Mouse (Mus musculus): Measurements from ENCODE around the gene Ctps. TPM values are rescaled to one million over a fixed set of nuclear protein-coding genes. Genes with fewer than 3 reads are reported as not detected.

Gene Ctps
- polyA plus RNA-seq, 1 experiment from 2014 or later: 118 TPM

DNA sequence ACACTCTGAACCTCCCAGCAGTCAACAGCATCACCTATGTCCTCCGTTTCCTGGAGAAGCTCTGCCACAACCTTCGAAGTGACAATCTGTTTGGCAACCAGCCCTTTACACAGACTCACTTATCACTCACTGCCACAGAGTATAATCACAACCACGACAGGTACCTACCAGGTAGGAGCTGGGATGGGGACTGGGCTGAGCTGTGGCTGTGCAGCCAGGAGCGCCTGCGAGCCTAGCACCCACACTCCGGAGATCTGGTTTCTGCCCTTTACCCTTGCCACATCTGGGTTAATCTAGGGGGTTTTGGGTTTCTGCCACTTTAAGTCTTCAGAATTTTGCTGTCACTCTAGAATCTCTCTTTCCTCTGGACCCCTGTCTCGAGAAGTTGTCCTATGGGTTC, 53.2 kb downstream of the Ctps start:
- no peak overlapping the region for H3K27ac ChIP-seq (ENCODE audit: low read depth, low read length)
- no peak for ATAC-seq (ENCODE audit: low FRiP score)
- no peaks in the 10 kb centered on the region for H3K27me3 ChIP-seq (ENCODE audit: control insufficient read depth, insufficient read depth, low read length)
- H3K36me3 ChIP-seq (ENCODE audit: control insufficient read depth, insufficient read depth, low read length): peaks cover 7% of the 10 kb centered on the region; the same call in 1 of the 2 replicates
- H3K4me1 ChIP-seq (replicated peaks; ENCODE audit: control insufficient read depth, insufficient read depth, low read length): no peaks in the 10 kb centered on the region
- no peak for DNase-seq (ENCODE audit: low spot score)
- WGBS: 91% methylated on average over 7 of the region's 7 CpGs
- no peak overlapping the region for H3K4me3 ChIP-seq (ENCODE audit: low read depth, low read length)
- H3K4me2 ChIP-seq (replicated peaks; ENCODE audit: low read depth, low read length): no peak overlapping the region
- no peaks in the 10 kb centered on the region for H3K9me3 ChIP-seq (ENCODE audit: control insufficient read depth, low read length)
- no peak overlapping the region for H3K9ac ChIP-seq (ENCODE audit: low read depth, low read length)

DNA sequence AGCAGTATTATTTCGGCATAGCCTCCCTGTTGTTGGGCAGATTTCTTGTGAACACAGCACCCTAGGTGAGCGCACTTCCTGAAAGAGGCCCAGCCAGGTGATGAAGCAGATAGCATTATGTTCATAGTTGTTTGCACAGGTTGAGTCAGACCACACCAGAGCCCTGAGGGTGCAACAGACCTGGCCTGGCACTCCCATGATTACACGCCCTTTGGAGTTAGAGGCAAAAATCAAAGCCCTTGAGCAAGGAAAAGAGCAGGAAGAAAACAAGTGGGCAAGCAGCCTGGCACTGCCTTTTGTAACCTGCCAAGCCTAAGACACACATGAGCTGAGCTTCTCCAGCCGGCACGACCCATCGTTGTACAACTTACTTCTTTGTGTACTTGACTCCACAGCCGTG, 53.6 kb downstream of the Ctps start:
- H3K9me3 ChIP-seq (ENCODE audit: control insufficient read depth, low read length): no peaks in the 10 kb centered on the region
- H3K27me3 ChIP-seq (ENCODE audit: control insufficient read depth, insufficient read depth, low read length): no peaks in the 10 kb centered on the region
- H3K4me2 ChIP-seq (replicated peaks; ENCODE audit: low read depth, low read length): no peak overlapping the region
- no peak for DNase-seq (ENCODE audit: low spot score)
- H3K27ac ChIP-seq (ENCODE audit: low read depth, low read length): no peak overlapping the region
- H3K4me1 ChIP-seq (replicated peaks; ENCODE audit: control insufficient read depth, insufficient read depth, low read length): no peaks in the 10 kb centered on the region
- no peak for ATAC-seq (ENCODE audit: low FRiP score)
- no peak overlapping the region for H3K9ac ChIP-seq (ENCODE audit: low read depth, low read length)
- H3K36me3 ChIP-seq (ENCODE audit: control insufficient read depth, insufficient read depth, low read length): peaks cover 7% of the 10 kb centered on the region; the same call in 1 of the 2 replicates
- H3K4me3 ChIP-seq (ENCODE audit: low read depth, low read length): no peak overlapping the region
- 93% methylated on average over 7 of the region's 7 CpGs for WGBS

DNA sequence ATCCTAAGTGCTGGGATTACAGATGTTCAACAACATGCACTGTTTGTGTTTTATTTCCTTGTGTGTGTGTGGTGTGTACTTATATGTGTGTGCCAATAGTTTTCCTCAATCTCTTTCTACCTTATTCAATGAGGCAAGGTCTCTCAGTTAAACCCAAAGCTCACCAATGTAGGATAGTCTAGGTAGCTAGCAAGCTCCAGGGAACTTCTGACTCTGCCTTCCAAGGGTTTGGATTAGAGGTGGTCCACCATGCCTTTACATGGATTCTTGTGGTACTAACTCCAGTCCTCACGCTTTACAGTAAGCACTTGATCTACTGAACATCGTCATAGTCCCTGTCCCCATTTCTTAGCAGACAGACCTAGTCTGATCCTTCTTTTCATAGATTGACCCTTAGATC, 55.7 kb downstream of the Ctps start:
- no peak for DNase-seq (ENCODE audit: low spot score)
- Histone ChIP-seq H3K36me3 (ENCODE audit: control insufficient read depth, insufficient read depth, low read length) (peaks cover 8% of the 10 kb centered on the region; the same call in 1 of the 2 replicates), H3K27ac (ENCODE audit: low read depth, low read length) (no peak overlapping the region), H3K27me3 (ENCODE audit: control insufficient read depth, insufficient read depth, low read length) (no peaks in the 10 kb centered on the region), H3K9me3 (ENCODE audit: control insufficient read depth, low read length) (no peaks in the 10 kb centered on the region), H3K9ac (ENCODE audit: low read depth, low read length) (no peak overlapping the region), H3K4me2 (replicated peaks; ENCODE audit: low read depth, low read length) (no peak overlapping the region), H3K4me1 (replicated peaks; ENCODE audit: control insufficient read depth, insufficient read depth, low read length) (no peaks in the 10 kb centered on the region), H3K4me3 (ENCODE audit: low read depth, low read length) (no peak overlapping the region)
- ATAC-seq (ENCODE audit: low FRiP score): no peak
- WGBS: 93% methylated on average over 2 of the region's 2 CpGs

DNA sequence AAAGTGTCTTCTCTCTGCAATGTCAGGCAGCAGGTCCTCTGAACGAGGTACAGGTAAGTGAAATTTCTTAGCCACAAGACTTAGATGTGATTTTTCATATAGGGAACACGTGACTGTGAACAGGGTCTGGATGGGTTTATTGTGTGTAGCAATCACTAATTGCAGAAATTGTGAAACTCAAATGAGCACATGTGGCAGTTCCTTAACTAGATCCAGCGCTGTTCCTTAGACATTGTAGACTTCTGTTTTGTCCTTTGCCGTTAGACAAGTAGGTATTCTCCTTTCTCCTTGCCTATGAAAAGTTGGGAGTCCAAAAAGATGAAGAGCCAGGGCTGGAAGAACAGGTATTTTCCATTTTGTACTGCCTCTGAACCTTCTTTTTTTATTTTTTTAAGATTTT, 58.9 kb downstream of the Ctps start:
- 92% methylated on average over 4 of the region's 4 CpGs for WGBS
- no peak overlapping the region for H3K4me3 ChIP-seq (ENCODE audit: low read depth, low read length)
- H3K4me2 ChIP-seq (replicated peaks; ENCODE audit: low read depth, low read length): no peak overlapping the region
- H3K4me1 ChIP-seq (replicated peaks; ENCODE audit: control insufficient read depth, insufficient read depth, low read length): no peaks in the 10 kb centered on the region
- H3K9ac ChIP-seq (ENCODE audit: low read depth, low read length): no peak overlapping the region
- no peaks in the 10 kb centered on the region for H3K27me3 ChIP-seq (ENCODE audit: control insufficient read depth, insufficient read depth, low read length)
- DNase-seq (ENCODE audit: low spot score) (no peak), ATAC-seq (ENCODE audit: low FRiP score) (no peak)
- H3K36me3 ChIP-seq (ENCODE audit: control insufficient read depth, insufficient read depth, low read length): peaks cover 9% of the 10 kb centered on the region; the same call in 1 of the 2 replicates
- H3K27ac ChIP-seq (ENCODE audit: low read depth, low read length): no peak overlapping the region
- H3K9me3 ChIP-seq (ENCODE audit: control insufficient read depth, low read length): no peaks in the 10 kb centered on the region

DNA sequence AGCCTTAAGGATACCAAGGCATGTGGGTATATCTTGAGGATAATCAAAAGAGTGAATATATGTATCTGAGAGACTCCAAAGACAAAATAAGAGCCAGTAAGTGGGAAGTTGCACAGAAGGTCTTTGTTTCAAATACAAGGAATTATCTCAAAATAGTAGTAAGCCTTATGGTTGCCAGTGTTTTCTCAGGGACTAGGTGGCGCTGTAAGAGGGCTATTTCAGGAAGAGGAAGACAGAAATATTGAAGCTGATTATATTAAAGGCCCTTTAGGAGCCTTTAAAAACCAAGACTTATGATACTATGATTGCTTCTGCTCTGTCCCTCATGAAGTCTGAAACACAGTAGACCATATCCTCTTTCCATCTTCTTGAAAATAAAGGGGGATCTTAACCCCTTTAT, 63.1 kb downstream of the Ctps start:
- Histone ChIP-seq H3K4me3 (ENCODE audit: low read depth, low read length) (no peak overlapping the region), H3K36me3 (ENCODE audit: control insufficient read depth, insufficient read depth, low read length) (peaks cover 9% of the 10 kb centered on the region; the same call in 1 of the 2 replicates), H3K4me1 (replicated peaks; ENCODE audit: control insufficient read depth, insufficient read depth, low read length) (no peaks in the 10 kb centered on the region), H3K9ac (ENCODE audit: low read depth, low read length) (no peak overlapping the region), H3K27me3 (ENCODE audit: control insufficient read depth, insufficient read depth, low read length) (no peaks in the 10 kb centered on the region), H3K9me3 (ENCODE audit: control insufficient read depth, low read length) (no peaks in the 10 kb centered on the region), H3K4me2 (replicated peaks; ENCODE audit: low read depth, low read length) (no peak overlapping the region), H3K27ac (ENCODE audit: low read depth, low read length) (no peak overlapping the region)
- no peak for DNase-seq (ENCODE audit: low spot score)
- no peak for ATAC-seq (ENCODE audit: low FRiP score)
- WGBS: 74% methylated on average over 1 of the region's 1 CpGs

Other genes with a start within 250 kb of the Ctps start
- gene Scmh1, start 165.0 kb downstream of the Ctps start, polyA plus RNA-seq (2014; fragmentation: Nextera tagmentation; extraction: Ambion mirVana): 47.3 and 53.5 TPM in 2 replicates
- 0.12 TPM in 1 of 2 replicates, not detected in the other for gene Slfnl1, start 38.0 kb downstream of the Ctps start, polyA plus RNA-seq (2014; fragmentation: Nextera tagmentation; extraction: Ambion mirVana)
- not detected in 2 replicates for gene Gm8439, start 18.5 kb upstream of the Ctps start, polyA plus RNA-seq (2014; fragmentation: Nextera tagmentation; extraction: Ambion mirVana)
- 6.9 and 7.8 TPM in 2 replicates for gene Cited4, start 96.3 kb upstream of the Ctps start, polyA plus RNA-seq (2014; fragmentation: Nextera tagmentation; extraction: Ambion mirVana)
- 2.4 and 3.7 TPM in 2 replicates for gene Kcnq4, start 178.3 kb upstream of the Ctps start, polyA plus RNA-seq (2014; fragmentation: Nextera tagmentation; extraction: Ambion mirVana)

All from hindbrain, embryonic 11.5 days (tissue).